Mouse (Mus musculus) kidney, adult 9 months (tissue): Measurements from ENCODE around the gene Shank1.

Experiments
- DNase-seq: peaks from one replicate; pipeline ENCODE4 v3.0.0; 2022

Shank1 gene

DNA sequence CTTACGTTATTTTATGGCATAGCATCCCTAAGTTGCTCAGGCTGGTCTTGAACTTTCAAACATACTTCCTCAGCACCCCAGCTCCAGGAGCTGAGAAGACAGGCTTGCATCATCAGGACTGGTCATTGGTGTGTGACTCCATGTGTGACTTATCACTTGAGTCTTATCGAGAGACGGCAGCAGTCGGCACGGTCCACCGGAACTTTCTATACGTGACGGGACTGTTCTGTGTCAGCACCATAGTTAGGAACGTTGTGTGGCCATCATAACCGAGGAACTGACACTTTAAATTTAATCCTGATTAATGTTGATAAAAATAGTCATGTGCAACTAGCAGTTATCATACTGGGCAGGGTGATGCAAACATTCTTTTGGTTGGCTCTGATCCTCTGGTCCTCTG is 31.1 kb downstream of the Shank1 start:
- DNase-seq: no peak

DNA sequence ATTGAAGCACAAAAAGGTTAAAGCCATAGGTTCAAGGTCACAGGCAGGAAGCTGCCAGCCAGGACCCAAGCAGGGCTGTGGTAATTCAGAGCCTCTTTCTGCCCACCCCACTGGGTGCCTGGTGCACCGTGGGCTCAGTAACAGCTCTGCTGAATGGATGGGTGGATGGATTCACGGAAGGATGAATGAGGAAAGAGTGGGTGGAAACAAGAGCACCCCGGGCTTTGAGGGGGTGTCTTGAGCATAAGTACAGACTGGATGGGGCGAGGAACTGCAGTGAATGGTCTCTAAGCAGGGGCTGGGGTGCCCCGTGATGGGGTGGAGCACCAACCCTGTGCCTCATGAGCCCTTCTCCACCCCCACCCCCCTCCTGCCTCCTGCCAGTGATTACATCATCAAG is 31.7 kb downstream of the Shank1 start:
- no peak for DNase-seq

DNA sequence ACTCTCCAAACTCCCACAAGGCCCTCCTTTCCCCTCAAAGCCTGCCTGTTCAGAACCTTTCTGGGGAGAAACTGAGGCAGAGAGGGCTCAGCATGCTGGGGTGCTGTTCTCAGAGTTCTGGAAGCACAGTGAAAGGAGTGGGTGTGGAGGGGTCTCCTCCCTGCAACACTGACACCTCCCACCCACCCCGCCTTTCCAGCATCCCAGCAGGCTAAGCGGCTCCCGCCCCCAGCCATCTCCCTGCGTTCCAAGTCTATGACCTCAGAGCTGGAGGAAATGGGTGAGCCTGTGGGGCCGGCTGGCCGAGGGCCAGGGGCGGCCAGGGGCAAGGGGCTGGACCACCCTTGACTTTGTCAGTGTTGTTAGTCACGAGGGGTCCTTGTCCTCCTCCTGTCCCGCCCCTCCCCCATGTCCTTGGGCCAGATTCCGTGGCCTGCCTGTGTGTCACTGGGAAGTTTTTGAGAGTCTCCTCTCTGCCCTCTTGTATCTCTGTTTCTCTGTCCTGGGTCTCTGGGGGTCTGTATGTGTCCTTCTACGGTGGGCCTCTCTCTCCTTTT is 33.5 kb downstream of the Shank1 start:
- no peak for DNase-seq

DNA sequence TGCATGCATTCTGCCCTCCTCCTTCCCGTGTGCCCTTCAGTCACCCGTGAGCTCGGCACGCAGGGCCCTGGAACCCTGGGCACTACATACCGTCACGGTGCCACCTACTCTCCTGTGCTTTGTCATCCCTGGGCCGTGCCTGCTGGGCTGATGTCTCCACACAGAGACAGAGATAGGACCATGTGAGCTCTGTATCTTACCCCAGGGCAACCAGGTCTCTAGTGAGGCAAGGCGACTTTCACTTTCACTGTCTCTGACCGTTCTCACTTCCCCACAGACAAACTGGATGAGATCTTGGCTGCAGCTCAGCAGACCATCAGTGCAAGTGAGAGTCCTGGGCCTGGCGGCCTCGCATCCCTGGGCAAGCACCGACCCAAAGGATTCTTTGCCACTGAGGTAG is 34.6 kb downstream of the Shank1 start:
- DNase-seq: no peak

DNA sequence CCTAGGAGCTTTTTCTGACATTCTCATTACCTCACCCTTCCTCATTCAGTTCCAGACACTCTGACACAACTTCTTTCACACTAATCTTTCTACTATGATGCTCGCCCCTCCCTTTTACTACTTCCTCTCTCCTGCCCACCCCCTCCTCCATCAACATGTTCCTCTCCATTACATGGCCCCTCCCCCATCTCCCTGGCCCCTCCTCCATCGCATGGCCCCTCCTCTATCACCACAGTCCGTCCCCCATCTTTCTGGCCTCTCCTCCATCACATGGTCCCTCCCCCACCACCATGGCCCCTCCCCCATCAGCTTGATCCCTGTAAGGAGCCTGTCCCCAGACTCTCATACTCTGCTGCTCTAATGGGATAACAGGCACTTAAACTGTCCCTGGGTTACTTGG is 39.0 kb downstream of the Shank1 start:
- DNase-seq: no peak

DNA sequence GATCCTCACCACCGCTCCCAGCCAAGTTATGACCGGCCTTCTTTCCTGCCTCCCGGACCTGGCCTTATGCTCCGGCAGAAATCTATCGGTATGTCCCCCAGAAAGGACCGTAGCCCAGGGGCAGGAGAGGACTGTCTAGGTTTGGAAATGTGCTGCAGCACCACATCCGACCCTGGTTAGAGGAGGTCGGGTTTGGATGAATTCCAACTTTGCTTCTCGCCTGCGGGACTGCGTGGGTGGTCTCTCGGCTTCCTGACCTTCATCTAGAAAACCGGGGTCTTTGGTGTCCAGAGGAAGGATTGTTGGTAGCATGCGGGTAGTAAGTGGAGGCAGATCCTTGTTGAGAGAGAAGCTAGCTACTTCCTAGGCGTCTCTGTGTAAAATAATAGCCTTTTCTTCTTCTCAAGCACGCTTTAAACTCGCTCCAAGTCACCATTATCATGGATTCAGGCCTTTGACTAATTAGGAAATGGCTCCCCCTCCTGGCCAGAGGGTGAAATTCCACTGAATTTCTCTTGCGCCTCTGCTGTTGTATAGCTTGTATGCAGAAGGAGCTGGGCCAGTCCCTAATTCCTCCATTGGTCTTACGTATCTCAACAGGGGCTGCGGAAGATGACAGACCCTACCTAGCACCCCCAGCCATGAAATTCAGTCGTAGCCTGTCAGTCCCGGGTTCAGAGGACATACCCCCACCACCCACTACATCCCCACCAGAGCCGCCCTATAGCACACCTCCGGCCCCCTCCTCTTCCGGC is 41.1 kb downstream of the Shank1 start:
- DNase-seq: peak; percentile 88

DNA sequence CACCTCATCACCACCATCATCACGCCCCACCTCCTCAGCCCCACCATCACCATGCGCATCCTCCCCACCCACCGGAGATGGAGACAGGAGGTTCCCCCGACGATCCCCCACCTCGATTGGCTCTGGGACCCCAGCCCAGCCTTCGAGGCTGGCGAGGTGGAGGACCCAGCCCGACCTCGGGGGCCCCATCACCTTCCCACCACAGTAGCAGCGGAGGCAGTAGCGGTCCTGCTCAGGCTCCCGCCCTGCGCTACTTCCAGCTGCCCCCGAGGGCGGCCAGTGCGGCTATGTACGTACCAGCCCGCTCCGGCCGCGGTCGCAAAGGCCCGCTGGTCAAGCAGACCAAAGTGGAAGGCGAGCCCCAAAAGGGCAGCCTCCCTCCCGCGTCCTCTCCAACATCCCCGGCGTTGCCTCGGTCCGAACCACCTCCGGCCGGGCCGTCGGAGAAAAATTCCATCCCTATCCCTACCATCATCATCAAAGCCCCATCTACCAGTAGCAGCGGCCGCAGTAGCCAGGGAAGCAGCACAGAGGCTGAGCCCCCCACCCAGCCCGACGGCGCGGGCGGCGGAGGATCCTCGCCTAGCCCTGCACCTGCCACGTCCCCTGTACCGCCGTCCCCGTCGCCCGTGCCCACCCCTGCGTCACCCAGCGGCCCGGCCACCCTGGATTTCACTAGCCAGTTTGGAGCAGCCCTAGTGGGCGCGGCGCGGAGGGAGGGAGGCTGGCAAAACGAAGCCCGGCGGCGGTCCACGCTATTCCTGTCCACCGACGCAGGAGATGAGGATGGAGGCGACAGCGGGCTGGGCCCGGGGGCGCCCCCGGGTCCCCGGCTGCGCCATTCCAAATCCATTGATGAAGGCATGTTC is 42.1 kb downstream of the Shank1 start:
- DNase-seq: no peak

DNA sequence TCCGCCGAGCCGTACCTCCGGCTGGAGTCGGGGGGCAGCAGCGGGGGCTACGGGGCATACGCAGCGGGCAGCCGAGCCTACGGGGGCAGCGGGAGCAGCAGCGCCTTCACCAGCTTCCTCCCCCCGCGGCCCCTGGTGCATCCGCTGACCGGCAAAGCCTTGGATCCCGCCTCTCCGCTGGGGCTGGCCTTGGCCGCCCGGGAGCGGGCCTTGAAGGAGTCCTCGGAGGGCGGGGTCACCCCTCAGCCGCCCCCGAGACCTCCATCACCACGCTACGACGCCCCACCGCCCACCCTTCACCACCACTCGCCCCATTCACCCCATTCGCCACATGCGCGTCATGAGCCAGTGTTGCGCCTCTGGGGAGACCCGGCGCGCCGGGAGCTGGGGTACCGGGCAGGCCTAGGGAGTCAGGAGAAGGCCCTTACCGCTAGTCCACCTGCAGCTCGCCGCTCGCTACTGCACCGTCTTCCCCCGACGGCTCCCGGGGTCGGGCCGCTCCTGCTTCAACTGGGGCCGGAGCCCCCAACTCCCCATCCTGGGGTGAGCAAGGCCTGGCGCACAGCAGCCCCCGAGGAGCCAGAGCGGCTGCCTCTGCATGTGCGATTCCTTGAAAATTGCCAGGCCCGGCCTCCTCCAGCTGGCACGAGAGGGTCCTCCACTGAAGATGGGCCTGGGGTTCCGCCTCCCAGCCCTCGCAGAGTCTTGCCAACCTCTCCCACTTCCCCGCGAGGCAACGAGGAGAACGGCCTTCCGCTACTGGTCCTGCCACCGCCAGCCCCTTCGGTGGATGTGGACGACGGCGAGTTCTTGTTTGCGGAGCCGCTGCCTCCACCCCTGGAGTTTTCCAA is 42.9 kb downstream of the Shank1 start:
- DNase-seq: no peak

DNA sequence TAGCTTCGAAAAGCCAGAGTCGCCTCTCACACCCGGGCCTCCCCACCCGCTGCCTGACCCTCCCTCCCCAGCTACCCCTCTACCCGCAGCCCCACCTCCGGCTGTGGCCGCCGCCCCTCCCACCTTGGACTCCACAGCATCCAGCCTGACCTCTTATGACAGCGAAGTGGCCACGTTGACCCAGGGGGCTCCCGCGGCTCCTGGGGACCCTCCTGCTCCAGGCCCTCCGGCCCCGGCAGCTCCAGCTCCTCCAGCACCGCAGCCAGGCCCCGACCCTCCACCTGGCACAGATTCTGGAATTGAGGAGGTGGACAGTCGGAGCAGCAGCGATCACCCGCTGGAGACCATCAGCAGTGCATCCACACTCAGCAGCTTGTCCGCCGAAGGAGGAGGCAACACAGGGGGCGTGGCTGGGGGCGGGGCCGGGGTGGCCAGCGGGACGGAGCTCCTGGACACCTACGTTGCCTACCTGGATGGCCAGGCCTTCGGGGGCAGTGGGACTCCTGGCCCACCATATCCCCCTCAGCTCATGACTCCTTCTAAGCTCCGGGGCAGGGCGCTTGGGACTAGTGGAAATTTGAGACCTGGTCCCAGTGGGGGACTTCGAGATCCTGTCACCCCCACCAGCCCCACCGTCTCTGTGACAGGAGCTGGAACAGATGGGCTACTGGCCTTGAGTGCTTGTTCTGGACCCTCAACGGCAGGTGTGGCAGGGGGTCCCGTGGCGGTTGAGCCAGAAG is 43.7 kb downstream of the Shank1 start:
- DNase-seq: no peak

DNA sequence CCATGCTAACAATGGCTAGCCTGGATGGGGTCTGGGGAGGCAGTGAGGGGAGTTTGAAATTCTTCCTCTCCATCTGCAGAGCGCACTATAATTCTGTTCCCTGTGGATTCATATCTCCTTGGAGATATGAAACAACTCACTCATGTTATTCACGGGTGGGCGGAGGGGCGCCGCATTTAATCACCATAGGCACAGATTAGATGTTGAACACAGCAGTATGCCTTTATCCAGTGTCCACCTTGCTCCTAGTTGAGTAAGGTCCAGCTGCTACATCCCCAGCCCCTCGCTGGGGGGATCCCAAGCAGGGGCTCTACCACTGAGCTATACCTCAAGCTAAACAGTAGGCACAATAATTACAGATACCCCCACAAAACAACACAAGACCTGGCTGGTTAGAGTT is 45.4 kb downstream of the Shank1 start:
- no peak for DNase-seq

DNA sequence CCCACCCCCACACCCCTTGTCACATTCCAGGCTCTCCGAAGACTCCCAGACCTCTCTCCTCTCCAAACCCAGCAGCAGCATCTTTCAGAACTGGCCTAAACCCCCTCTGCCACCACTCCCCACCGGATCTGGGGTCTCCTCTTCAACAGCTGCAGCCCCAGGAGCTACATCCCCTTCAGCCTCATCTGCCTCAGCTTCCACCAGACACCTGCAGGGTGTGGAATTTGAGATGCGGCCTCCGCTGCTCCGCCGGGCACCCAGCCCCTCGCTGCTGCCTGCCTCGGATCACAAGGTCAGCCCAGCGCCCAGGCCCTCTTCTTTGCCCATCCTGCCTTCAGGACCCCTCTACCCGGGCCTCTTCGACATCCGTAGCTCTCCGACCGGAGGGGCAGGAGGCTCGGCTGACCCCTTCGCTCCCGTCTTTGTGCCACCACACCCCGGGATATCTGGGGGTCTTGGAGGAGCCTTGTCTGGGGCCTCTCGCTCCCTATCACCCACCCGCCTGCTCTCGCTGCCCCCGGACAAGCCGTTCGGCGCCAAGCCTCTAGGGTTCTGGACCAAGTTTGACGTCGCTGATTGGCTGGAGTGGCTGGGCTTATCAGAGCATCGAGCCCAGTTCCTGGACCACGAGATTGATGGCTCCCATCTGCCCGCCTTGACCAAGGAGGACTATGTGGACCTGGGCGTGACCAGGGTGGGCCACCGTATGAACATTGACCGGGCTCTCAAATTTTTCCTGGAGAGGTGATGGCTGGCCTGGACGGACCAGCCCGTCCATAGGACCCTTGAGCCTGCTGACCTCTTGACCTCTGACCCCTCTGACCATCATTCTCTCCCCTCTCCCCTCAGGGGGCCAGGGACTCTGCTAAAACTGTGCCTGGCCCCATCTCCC is 46.8 kb downstream of the Shank1 start:
- no peak for DNase-seq

DNA sequence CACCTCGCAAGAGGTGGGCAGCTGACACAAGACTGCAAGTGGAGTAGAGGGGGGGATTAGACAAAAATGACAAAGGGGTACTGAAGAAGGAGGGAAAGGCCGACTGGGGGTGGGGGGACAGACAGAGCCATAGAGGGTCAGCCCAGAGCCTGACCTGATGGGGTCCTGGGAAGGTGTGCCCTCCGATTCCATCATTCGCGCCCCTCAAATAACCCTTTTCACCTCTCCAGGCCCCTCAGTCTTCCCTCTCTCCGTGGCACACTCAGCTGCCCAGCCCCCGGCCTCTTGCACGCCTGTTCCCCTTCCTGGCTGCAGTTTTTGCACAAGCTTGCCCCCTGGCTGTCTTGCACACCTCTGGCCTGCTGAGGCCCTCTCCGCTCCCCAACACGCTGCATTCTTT is 47.5 kb downstream of the Shank1 start:
- DNase-seq: no peak

DNA sequence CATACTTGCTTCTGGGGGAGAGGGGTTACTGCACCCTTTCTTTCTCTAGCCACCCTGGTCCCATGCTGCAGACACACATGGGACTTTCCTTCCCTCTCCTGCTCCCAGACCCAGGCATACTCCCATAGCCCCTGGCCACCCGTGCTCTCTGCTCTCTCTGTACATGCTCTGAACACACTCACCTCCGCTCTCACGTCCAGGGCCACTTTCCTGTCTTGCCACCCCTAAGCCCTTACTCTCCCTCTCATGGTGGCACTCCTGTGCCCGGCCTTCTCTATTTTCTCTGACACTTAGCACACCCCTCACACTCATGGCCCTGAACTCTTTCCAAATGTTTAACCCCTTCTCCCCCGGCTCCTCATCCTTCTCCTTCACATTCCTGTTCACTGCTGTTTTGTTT is 48.0 kb downstream of the Shank1 start:
- DNase-seq: no peak

DNA sequence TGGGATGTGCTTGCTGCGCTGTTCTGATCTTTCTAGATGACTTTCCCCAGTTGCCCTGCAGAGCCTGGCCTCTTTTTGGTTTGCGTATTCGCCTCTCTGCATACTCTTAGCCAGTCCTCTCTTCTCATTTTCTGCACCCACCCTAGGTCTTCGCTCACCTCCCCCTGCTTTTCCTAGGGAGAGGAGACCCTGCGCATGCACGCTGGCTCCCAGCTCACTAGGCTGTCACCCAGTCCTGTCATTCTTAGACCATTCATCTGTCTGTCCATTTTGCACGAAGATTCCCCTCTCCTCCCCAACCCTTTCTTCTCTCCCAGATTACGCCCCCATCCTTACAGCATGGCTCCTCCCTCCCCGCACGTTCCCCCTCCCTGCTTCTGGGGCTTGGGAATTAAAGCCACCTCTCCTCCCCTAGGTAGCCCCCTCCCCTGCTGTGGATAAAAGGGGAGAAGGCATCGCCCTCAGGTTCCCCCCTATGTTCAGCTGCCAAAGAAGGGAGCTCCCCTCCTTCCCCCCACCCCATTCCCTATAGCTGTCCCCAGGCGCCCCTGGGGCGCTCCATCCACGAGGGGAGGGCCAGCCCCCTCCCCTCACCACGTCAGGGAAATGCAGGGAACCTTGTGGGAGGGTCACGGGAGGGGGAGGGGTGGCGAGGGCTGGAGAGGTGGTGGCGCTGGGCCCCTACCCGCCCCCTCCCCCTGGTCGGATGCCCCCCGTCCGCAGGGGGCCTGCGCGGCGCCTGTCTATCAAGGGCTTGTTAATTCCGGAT is 49.0 kb downstream of the Shank1 start:
- no peak for DNase-seq

DNA sequence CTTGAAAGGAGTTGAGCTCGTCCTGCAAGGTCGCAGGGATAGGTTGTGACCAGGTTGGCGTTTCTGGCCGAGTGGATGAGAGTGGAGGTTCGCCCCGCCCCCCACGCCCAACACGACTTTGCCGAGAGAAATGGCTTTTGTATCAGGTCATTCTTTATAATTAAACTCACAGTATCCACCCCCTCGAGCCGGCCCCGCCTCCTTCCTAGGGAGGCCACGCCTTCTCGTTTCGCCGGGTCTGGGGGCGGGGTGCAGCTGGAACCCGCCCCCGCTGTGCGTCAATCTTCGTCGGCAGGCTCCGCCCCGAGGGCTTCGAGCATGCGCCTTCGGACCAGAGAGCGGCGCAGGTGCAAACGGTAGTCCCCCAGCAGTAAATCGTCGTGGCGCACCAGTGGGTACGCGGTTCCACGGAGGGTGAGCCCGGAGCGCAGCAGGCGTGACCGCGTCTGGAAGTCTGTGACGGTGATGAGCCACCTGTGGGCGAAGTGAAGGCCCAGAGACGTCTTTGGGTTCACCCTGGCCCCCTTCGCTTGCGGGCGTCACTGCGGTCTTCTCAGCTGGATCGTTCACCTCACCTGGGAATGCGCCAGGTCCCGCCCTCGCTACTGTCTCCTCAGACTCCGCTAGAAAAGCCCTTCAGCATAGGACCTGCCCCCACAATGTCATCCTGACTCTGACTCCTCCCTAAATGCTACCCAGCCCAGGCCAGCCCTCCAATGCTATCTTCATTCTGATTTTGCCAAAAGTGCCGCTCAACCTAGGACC is 50.0 kb downstream of the Shank1 start:
- DNase-seq: peak; percentile 96

DNA sequence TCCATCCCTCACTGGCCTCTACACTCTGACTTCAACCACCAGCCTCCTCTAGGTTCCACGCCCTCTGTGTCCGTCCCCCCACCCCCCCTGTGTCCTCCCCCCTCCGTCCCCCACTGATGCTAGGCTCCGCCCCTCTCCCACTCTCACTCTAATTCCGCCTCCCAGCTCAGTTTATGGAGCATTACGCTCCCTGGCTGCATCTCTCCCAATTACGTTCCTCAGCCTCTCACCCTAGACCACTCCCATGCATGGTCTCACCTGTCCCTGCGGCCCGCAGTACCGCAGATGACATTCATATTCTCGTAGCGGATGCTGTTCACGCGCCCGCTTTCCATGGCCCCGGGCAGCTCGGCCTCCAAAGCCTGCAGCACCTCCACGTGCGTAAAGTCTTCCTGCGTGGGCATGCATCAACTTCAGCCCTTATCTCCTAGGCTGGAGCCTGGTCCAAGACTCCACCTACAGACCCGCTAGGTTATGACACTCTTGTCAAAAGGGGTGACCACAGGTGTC is 50.8 kb downstream of the Shank1 start:
- DNase-seq: no peak

DNA sequence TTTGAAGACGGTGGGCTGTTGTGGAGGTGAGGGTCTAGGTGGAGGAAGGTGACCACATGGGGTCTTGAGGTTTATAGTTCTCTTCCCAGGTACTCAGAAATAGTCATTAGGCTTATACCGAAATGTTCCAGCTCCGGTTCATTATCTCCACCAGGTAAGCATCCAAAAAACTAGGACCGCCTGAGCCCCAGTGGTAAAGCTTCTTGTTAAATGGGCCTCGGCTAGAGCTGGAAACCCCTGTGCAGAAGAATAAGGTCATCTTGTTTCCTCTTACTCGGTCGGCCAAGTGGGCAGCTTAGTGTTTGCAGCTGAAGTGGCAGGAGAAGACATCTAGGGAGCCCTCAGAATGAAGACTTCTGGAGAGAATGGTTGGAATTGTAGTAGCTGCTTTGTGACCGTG is 62.6 kb downstream of the Shank1 start:
- DNase-seq: no peak

DNA sequence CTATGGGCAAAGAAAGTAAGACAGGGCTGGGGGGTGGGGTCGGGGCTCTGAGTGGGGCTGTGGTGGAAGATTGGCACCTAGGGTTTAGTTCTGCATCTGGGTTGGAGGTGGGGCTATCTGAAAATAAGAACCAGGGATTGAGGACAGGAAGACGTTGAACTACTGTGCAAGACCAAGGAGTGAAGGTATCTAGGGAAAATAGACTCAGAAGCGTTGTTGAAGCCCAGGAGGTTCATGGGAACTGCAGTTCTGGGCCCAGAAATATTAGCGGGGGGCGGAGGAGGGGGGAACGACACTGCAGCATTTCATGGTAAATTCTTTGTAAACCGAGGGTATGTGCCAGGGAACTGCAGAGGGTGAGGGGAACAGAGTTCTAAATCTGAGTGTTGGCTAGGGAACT is 63.4 kb downstream of the Shank1 start:
- no peak for DNase-seq

DNA sequence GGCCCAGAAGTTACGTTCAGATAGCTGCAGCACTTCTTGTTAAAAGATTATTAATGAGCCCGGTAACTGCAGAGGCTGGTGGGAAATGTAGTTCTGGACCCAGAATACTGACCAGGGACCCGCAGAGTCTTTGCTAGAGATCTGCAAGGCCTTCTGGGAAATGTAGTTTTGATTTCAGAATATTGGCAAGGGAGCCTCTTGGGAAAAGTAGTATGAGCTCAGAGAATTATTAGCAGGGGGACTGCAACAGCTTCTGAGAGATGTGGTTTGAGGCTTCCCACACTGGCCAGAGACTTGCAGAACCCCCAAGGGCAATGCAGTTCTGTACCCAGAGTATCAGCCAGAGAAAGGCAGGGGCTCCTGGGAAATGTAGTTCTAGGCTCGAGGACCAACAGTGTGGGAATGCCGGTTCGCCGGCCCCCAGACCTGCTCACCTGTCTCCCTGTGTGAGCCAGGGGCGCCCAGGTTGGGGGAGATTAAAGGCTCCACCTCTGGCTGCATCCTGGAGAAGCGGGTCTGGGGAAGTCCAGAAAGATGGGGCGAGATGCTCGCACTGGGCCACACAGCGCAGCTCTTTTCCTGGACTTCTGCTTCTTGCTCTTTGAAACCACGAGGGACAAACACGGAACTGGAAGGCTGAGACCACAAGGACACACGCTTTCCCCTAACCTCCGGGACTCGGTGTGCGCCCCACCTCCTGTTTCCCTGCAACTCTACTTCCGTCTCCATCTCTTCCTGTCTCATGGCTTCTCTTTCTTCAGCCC is 64.0 kb downstream of the Shank1 start:
- peak; percentile 98 for DNase-seq
